Mouse (Mus musculus) myocyte (in vitro differentiated cells): ENCODE data around the gene Cenpu.

Experiments used
- MAX ChIP-seq: IDR thresholded peaks from one replicate; pipeline ENCODE4 v1.6.1; 2011; ENCODE audit warnings: low read depth, mild to moderate bottlenecking, control low read depth
- POLR2AphosphoS2 ChIP-seq: IDR thresholded peaks from one replicate; pipeline ENCODE4 v1.6.1; 2011; ENCODE audit warnings: low read depth, control low read depth; ENCODE audit not compliant: insufficient read length

DNA sequence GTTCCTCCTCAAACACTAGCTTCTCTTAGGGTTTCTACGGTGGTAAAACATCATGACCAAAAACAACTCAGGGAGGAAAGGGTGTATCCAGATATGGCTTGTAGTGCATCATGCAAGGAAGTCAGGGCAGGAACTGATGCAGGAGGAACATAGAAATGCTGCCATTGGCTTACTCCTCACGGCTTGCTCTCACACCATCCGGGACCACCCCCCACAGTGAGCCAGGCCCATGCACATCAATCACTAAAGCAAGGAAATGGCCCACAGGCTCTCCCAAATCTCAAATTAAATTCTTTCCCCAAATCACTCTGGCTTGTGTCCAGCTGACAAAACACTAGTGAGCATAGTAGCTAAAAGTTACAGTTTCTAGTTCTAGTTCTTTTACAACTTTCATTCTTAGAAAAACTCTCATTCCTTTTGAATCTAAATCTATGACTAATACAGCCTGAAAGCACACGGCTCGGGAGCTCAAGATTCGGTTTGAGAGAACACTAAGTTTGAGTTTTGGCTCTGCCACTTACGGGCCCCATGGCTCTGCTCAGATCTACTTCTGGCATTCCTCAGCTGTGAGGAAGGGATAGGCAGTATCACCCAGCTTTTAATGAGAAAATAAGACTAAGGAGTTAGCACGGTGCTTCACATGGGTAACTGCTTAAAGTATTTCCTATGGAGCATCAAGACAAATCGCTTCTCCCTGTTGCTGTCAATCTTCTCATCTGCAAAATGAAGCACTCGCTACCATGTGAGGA, 49.3 kb downstream of the Cenpu start:
- TF ChIP-seq POLR2AphosphoS2 (no peak), MAX (no peak)
